Mouse (Mus musculus): ENCODE results near the gene 2300002M23Rik. TPM values are rescaled to one million over a fixed set of nuclear protein-coding genes. Genes with fewer than 3 reads are reported as not detected.

2300002M23Rik gene
- total RNA-seq (2023): not detected

GRCm38 (mm10) chr17:35567150-35567549, at the start of gene 2300002M23Rik:
Gene 2300002M23Rik (plus strand): TSS chr17:35567450.

GRCm38 (mm10) chr17:35532901-35533300, 34.3 kb upstream of the 2300002M23Rik start, which contains the start of gene Psors1c2:
Gene Psors1c2 (plus strand): TSS chr17:35533201.

GRCm38 (mm10) chr17:35551881-35552414, 15.3 kb upstream of the 2300002M23Rik start, which contains the start of gene Cdsn:
Gene Cdsn (plus strand): TSS chr17:35552128.

GRCm38 (mm10) chr17:35601249-35601648, 34.0 kb downstream of the 2300002M23Rik start, which contains the start of gene Sfta2:
Gene Sfta2 (plus strand): TSS chr17:35601549.

Other genes starting within 250 kb of the 2300002M23Rik start
- 10 to 100 TPM; 17.9 to 23.8 TPM for gene H2-Q1, start 247.0 kb upstream of the 2300002M23Rik start, total RNA-seq (2023)
- gene H2-Q2, start 225.2 kb upstream of the 2300002M23Rik start, total RNA-seq (2023): 10 to 100 TPM; 13.7 to 17.0 TPM
- gene H2-Q4, start 187.8 kb upstream of the 2300002M23Rik start, total RNA-seq (2023): 100 to 1,000 TPM; 534 to 564 TPM
- gene H2-Q6, start 142.6 kb upstream of the 2300002M23Rik start, total RNA-seq (2023): 100 to 1,000 TPM; 203 to 218 TPM
- 100 to 1,000 TPM; 546 to 576 TPM for gene H2-Q7, start 128.3 kb upstream of the 2300002M23Rik start, total RNA-seq (2023)
- gene H2-Q10, start 97.4 kb upstream of the 2300002M23Rik start, total RNA-seq (2023): 10 to 100 TPM; 83.5 to 96.7 TPM
- gene Pou5f1, start 61.4 kb upstream of the 2300002M23Rik start, total RNA-seq (2023): 1 to 10 TPM in 1 of 2 experiments, not detected in 1; 1.1 TPM
- gene Tcf19, start 50.6 kb upstream of the 2300002M23Rik start, total RNA-seq (2023): 10 to 100 TPM in 1 of 2 experiments, 1 to 10 TPM in 1; 9.7 to 14.6 TPM
- 10 to 100 TPM; 16.7 to 18.7 TPM for gene Cchcr1, start 50.4 kb upstream of the 2300002M23Rik start, total RNA-seq (2023)
- under 1 TPM in 1 of 2 experiments, not detected in 1; 0.70 TPM for gene Psors1c2, start 34.2 kb upstream of the 2300002M23Rik start, total RNA-seq (2023)
- not detected for gene Cdsn, start 15.3 kb upstream of the 2300002M23Rik start, total RNA-seq (2023)
- not detected for gene Sfta2, start 34.1 kb downstream of the 2300002M23Rik start, total RNA-seq (2023)
- gene Gm9573, start 59.2 kb downstream of the 2300002M23Rik start, total RNA-seq (2023): not detected
- gene Mucl3, start 76.2 kb downstream of the 2300002M23Rik start, total RNA-seq (2023): not detected
- 10 to 100 TPM; 44.8 to 58.6 TPM for gene Vars2, start 100.1 kb downstream of the 2300002M23Rik start, total RNA-seq (2023)
- gene Gtf2h4, start 106.3 kb downstream of the 2300002M23Rik start, total RNA-seq (2023): 10 to 100 TPM; 13.8 to 18.2 TPM
- gene Ddr1, start 137.2 kb downstream of the 2300002M23Rik start, total RNA-seq (2023): 10 to 100 TPM; 13.6 to 16.9 TPM

All from T-cell, adult 66 days (primary cell).